Mouse (Mus musculus) heart, postnatal 10 days (tissue): ENCODE measurements around the gene Smarcb1. TPM values are rescaled to one million over a fixed set of nuclear protein-coding genes. Genes with fewer than 3 reads are reported as not detected.

Source experiments
- DNase-seq, 2 experiments: peaks; one replicate each; pipeline ENCODE4 v3.0.0; 2021
- intact Hi-C: fragments of 180-260 bp; cut with DNase I; formaldehyde crosslinking; loops from one replicate; pipeline ENCODE4 v1.15.1; 2025
- total RNA-seq, 2 experiments: library from RNA; stranded (reverse); gene quantifications; 2 replicates each; pipeline ENCODE4 v1.2.3; 2021

The Smarcb1 gene
- total RNA-seq, result 10 to 100 TPM; 41.3 to 44.8 TPM

GRCm38 (mm10) chr10:75921026-75921725 lies at the start of gene Smarcb1:
Gene Smarcb1, minus strand, starts transcription at chr10:75921617.
- intact Hi-C loops, result no loop called here
- DNase-seq, result peak; percentile 97

GRCm38 (mm10) chr10:75954381-75954811 lies 33.0 kb upstream of the Smarcb1 start, which contains the start of gene Gm5134:
Gene Gm5134, plus strand, starts transcription at chr10:75954514.
- no peak for DNase-seq
- intact Hi-C loops, result loop anchor here (5.0 kb wide), 1 partner anchor 367 kb away; the partner anchor contains the start of gene Ggt5

- intact Hi-C loops, result loop anchor here (1.0 to 5.0 kb wide), 4 partner anchors 54 to 364 kb away; partner anchors contain the start of gene Ggt5
- peak; percentile 52 to 78 for DNase-seq
Observed at GRCm38 (mm10) chr10:75951424-75952050, 30.1 kb upstream of the Smarcb1 start.

DNA sequence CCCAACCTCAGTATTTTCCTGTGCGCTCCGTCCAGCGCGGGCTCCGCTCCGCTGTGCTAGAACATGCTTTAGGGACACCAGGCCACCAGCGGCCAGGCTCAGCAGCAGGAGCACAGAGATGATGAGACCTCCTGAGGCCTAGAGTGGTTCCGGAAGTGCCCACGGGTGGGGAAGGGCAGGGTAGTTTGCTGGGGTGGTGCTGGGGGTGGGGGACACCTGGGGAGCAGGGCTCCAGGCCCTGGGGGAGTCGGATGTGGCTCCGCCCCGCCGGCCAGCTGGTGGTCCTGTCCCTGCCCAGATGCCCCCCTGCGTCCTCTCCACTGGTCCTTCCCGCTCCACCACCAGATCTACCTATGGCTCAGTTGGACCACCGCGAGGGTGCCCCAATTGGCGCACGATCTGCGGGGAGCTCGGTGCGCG lies 29.4 kb upstream of the Smarcb1 start:
- DNase-seq, result no peak
- intact Hi-C loops, result loop anchor here (1.0 to 5.0 kb wide), 4 partner anchors 54 to 364 kb away; partner anchors contain the start of gene Ggt5

DNA sequence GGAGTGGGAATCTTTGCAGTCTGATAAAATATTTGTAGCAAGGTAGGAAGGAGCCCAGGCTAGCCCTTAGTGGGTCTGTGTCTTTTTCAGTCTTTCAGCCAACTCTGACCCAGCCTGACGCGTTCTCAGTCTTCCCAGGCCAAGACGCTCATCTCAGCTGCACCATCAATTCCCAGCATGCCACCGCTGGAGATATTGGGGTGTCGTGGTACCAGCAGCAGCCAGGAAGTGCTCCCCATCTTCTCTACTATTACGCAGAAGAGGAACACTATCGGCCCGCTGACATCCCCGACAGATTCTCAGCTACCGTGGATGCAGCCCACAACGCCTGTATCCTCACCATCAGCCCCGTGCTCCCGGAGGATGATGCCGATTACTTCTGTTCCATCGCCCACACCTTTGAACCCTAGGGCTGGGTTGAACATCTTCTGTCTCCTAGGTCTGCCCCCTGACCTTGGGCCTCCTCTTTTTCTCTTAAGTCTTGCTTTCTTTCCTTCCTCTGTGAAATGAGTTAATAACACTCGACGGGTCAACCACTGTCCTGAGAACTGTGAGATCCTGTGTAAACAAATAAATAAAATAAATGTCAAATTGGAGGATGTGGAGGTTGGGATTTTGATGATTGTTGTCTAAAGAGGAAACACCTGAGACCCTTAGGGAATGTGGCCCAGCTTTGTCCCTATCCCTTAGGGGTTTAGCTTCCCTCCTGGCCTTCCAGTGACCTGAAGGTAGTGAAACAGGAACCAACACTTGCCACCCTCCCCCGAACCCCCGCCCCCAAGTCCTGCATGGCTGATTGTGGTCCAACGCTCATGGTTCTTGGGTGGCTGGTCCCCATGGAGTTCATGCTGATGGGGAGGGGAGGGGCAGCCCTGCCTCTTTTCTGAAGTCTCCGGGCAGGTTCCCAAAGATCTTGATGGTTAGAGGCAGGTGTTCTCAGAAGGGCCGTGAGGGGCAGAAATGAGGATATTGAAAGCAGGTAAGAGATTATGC lies 27.9 kb upstream of the Smarcb1 start:
- intact Hi-C loops, result loop anchor here (5.0 kb wide), 1 partner anchor 362 kb away; the partner anchor contains the start of gene Ggt5
- no peak for DNase-seq

- intact Hi-C loops, result no loop called here
- DNase-seq, result no peak
Observed at GRCm38 (mm10) chr10:75948079-75948478, 26.7 kb upstream of the Smarcb1 start.

DNA sequence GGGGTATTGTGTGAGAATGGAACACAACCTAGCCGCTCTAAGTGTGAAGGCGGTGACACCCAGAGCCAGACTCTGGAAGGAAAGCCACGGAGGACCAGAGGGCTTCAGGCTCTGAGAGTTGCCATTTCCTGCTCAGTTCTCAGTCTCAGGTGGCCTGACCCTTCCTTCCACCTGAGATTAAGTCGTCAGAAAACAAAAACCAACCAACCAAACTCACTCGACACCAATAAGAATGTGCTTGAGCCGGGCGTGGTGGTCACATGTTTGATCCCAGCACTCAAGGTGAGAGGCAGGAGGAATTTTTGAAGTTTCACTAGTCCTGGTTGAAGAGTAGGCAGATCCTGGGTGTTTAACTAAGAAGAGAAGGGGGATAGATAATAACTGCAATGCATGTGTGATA lies 24.5 kb upstream of the Smarcb1 start:
- no peak for DNase-seq
- intact Hi-C loops, result no loop called here

DNA sequence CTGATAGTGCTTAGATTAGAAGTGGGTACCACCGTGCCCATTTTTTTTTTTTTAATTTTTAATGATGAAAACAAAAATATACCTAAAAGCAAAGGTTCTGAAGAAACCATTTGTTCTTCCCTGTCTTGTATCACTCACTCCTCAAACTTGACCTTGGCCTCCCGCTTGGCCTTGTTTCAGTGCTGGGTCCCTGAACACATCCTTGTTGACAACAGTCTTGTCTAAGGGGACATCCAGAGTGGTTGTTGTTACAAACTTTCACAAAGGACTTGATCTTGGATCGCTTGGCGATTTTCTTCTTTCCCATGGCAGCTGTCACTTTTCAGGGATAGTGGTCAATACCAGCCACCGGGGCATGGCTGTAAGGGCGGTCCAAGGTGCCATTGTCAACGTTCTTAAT lies 23.8 kb upstream of the Smarcb1 start:
- intact Hi-C loops, result no loop called here

GRCm38 (mm10) chr10:75944066-75944772 lies 22.8 kb upstream of the Smarcb1 start:
- peak; percentile 57 to 67 for DNase-seq
- intact Hi-C loops, result no loop called here

More for the DNA sequence above, 23.8 kb upstream of the Smarcb1 start:
- no peak for DNase-seq

DNA sequence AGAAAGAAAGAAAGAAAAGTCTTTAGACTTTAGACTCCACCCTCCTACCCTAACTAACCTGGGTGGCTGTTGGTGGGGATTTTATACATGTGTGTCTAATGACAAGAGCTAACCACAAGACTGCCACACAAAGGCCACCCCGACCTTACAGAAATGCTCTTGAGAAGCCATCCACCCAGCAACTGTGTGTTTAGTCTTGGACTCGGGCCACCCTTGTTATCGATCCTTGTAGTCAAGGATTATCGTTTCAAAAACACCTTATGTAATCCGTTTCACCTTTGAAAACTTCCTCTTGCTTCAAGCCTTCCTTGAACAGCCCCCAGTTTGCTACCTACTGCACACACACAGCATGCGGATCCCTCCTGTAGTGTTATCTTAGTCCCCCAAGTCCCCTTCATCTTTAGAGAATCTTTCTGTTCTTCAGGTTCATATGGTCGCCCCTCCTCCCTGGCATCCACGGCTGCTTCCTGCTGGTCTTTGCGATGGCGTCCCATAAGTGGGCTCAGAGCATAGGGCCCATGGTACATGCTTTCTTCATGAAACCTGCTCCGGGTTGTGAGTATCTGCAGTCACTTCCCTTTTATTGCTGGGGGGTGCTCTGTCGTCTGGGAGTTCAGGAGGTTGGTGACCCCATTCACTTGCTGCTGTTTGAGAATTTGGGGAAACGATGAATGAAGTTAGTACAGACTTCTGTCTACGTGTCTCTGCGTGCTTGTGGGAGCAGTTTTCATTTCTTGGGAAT lies 21.5 kb upstream of the Smarcb1 start, which contains the start of gene Vpreb3:
Gene Vpreb3 (plus strand): TSS at position 322 of the 742 bp plus-strand sequence.
- no peak for DNase-seq
- intact Hi-C loops, result no loop called here

DNA sequence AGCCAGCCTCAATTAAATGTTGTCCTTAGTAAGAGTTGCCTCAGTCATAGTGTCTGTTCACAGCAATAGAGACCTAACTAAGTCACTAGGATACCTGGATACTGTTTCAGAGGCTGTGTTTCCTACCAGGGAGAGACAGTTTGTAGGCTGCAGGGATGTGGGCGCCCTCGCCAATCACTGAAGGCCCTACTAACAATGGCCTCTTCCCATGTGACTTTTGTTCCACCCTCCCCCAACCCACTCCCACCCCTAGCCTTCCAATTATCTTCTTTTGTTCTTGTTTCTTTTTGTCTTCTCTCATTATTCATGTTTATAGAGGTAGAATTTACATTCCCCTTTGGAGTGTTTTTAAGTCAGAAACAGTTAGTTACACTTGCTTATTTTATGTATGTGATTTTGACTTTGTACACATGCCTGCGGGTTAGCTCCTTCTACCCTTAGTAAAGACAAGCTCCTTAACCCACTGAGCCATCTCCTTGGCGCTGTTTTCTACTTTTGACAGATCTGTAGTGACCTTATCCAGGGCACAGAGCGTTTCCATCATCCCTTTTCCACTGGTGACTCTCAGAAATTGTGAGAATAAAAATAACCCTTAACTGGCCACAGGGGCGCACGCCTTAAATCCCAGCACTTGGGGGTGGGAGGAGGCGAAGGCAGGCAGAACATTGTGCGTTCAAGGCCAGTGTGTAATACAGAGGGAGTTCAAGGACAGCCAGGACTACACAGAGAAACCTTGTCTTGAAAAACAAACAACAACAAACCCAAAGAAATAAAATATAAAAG lies 19.8 kb upstream of the Smarcb1 start:
- intact Hi-C loops, result no loop called here
- DNase-seq, result no peak

- intact Hi-C loops, result no loop called here
- DNase-seq, result no peak
Observed at GRCm38 (mm10) chr10:75940520-75940919, 19.1 kb upstream of the Smarcb1 start, which contains the start of gene Gm867. Gene Gm867, minus strand, starts transcription at chr10:75940672.

GRCm38 (mm10) chr10:75939481-75940234 lies 18.2 kb upstream of the Smarcb1 start:
- DNase-seq, result no peak
- intact Hi-C loops, result no loop called here

DNA sequence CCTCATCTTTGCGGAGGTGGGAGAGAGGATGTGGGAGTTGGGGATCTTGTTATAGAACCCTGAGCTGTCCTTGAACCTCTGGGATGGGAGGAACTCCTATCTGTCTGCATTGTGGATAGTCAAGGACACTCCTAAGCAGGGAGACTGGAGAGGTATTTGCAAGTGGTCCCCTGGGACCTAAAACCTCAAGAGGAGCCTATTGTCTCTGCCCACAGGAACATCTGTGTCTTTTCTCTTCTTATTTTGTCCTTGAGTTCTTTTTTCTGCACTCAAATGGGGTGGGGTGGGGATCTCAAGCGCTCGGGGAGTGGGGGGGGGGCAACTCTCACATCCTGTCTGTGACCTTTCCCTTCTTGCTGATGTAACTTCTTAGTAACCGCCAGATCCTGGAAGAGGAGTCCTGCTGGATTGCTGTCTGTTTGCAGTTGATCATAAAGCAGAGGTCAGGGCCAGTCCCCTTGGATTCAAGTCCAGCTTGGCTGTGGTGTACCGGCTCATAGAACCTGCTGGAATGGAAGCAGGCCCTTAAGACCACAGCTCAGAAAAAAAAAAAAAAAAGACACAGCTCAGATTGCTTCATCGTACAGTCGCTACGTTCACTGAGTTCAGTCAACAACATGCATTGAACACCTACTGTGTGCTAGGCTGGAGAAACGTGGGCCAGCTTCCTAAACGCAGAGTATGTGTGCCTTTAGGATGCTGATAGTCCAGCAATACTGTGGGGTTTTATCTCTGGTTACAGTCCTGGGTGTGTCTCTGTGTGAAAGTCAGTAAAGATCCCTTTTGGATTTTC lies 16.6 kb upstream of the Smarcb1 start:
- intact Hi-C loops, result no loop called here
- DNase-seq, result no peak

DNA sequence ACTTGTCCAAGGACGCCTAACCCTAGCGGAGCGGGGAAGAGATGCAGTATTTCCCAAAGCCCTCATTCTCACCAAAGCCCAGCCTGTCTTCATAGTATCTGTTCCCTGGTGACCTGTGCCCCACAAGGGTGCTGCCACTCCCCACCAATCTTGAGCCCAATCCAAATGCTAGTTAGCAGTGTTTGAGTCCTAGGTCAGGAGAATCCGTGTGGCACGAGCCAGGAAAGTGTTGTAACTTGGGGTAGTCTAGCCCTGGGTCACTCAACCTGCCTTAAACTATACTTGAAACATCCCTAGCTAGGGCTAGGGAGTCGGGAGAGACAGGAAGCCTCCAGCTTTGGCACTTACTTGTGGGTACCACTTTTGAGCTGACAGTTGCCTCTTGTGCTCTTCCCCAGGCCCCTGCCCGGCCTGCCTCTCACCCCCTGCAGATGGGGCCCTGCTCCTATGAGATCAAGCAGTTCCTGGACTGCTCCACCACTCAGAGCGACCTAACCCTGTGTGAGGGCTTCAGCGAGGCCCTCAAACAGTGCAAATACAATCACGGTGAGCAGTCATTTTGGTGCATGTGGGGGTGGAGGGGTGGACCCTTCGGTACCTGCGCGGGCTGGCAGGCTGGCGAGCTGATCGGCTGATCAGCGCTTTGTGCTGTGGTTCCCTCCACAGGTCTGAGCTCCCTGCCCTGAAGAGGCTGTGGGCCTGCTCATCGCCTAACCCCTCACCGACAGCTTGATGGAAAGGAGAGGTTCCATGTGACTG lies 15.7 kb upstream of the Smarcb1 start:
- intact Hi-C loops, result no loop called here
- no peak for DNase-seq
